Mouse (Mus musculus) kidney, postnatal 36 days (tissue): ENCODE results near the gene Recql5.

Source experiments
- DNase-seq, 2 experiments: peaks; one replicate each; pipeline ENCODE4 v3.0.0; 2021 to 2022; ENCODE audit warnings: mixed read lengths in 2 of 2

Recql5 gene

DNA sequence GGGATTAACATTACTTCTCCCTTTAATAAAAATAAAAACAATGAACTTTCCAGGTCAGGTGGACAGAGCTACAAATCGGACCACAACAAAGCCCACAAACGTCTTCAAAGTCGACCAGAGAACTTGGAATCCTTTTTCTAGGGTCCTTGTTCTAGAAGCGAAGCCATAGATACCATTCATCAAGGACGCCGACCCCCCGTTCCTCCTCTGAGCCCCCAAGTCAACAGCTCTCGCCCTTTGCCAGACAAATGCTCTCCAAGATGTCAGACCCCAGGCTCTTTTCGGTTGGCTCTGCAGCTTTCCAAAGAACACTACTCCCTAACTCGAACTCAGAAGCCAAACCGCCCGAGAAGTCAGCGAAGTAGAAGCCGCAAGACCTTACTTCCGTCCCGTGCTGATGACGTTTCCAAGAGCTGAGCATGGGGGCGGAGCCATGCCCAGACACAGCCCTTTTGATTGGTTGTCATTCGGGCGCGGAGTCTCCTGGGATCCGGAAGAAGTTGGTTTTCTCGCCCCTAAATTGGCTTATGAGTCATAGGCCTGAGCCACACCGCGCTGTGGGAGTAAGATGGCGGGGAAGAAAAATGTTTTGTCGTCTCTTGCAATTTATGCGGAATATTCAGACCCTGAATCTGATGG, at the start of gene Recql5, which contains the start of gene Sap30bp:
Gene Recql5, minus strand, starts transcription at position 370 of the 639 bp plus-strand sequence.
Gene Sap30bp, plus strand, starts transcription at position 175 of the 639 bp plus-strand sequence.
- DNase-seq, result peak; percentile 98 to 99

DNA sequence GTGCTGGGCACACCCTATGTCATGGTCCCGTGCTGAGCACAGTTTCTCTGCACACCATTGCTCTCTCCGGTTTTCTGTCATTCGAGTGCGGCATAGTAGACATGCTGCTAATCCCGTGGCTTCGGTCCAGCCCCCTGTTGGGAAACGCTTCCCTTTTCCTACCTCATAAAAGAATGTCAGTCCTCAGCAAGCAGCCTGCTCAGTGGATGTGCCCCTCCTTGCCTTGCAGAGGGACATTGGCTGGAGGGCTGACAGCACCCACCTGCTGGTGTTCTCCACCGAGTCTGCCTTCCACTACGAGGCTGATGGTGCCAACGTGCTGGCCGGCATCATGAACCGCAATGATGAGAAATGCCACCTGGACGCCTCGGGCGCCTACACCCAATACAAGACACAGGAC, 49.2 kb upstream of the Recql5 start:
- DNase-seq, result no peak

DNA sequence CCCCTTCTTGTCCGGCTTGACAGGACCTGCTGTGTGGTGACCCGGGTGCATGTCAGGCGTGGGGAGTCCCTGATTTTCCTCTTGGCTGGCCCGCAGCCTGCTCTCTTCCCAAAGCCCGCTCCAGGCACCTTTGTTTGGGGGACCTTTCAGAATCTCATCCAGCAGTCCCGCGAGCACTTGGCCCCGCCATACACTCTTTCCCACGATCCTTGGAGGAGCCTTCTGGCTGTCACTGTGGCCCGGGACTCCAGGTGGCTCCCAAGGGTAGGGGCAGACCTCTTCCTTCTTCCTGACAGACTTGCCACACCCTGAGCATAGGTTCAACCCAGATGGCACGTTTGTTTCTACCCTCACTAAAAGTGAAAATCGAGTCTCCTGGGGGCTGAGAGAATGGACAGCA, 42.3 kb upstream of the Recql5 start:
- no peak for DNase-seq

DNA sequence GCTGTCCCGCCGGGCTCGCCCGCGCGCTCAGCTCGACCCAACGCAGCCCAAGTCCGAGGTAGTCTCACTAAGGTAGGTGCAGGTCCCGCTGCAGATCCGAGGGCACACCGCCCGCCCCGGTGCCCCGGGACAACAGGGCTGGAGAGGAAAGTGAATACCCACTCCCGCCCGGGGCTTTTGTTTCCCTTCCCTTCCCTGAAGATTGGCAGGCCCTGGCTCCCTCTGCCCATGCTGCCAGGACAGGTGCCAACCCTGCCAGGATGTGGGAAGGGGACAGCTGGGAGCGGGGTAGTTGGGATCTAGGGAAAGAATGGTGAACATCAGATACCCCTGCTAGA, 41.8 kb upstream of the Recql5 start:
- DNase-seq, result no peak

DNA sequence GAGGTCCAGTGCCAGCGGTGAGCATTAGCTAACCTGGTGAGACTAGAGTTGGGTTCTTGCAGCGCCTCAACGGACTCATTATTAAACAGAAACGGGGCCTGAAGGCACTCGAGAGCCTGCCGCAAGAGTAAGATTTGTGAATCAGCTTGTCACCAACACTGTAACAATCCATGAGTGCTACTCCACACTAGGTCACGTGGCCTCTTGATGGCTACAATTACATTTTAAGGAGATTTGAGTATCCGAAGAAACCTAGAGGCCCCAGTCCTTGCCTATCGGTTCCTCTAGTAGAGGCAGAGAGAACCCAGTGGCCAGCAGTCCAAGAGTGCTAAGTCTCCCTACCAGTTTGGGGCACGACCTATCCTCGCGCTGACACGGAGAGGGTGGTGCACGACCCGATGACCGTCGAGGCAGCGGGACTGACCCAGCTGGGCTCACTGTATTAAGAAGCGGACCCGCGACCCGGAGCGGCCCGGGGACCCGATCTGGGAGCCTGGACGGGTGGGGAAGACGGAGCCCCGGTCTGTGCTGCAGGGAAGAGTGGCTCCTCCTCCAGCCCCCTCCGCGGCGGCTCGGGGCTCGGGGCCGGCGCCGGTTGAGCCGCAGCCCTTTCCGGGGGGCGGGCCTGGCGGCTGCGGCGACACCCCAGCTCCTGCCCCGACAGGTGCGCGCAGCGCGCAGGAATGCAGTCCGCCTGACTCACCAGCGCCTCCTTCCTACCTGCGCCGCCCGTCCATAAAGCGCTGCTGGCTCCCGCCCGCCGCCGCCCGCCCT, 41.2 kb upstream of the Recql5 start, which contains the start of gene Itgb4:
Gene Itgb4, plus strand, starts transcription at position 401 of the 774 bp plus-strand sequence.
- DNase-seq, result peak; percentile 61 to 82

DNA sequence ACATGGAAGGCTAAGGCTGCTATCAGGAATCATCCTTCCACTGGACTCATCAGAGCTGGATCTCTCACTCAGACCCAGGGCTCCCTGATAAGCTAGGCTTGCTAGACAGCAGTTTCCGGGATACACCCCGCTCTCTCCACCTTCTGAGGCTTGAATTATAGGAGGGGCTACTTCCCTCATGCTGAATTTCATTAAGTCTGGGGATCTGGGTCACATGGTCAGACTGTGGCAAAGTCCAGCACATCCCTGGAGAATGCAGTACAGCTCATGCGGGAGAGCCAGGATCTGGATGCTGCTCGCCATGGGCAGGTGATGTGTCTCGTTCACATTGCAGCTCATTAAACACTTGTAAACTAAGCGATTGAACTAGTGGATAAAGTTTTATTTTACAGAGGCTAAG, 37.7 kb upstream of the Recql5 start:
- DNase-seq, result peak; percentile 46 to 54

DNA sequence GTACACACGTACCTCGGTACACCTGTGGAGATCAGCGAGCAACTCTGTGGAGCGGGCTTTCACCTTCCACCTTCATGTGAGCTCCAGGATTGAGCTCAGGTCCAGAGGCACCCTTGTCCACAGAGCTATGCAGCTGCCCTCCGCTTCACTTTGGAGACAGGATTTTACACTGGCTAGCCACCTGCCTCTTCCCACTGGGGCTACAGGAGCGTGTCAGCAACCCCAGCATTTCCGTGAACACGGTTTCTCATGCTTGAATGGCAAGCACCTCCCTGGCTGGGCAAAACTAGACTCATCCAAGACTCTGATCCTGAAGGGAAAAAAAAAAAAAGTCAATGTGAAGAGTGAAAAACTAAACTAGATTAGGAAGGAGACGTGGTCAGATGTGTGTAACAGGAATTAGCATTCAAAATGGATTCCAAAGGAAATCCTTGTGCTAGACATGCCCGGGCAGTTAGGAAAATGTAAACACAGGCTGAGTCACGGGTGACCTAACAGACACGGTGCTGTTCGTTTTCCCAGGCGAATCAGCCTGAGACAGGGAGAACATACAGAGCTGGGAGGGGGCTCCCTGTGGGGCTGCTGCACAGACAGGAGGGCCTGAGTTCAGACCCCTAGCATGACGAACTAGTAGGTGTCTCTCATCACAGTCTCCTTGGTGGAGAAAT, 36.9 kb upstream of the Recql5 start:
- peak; percentile 44 to 46 for DNase-seq

DNA sequence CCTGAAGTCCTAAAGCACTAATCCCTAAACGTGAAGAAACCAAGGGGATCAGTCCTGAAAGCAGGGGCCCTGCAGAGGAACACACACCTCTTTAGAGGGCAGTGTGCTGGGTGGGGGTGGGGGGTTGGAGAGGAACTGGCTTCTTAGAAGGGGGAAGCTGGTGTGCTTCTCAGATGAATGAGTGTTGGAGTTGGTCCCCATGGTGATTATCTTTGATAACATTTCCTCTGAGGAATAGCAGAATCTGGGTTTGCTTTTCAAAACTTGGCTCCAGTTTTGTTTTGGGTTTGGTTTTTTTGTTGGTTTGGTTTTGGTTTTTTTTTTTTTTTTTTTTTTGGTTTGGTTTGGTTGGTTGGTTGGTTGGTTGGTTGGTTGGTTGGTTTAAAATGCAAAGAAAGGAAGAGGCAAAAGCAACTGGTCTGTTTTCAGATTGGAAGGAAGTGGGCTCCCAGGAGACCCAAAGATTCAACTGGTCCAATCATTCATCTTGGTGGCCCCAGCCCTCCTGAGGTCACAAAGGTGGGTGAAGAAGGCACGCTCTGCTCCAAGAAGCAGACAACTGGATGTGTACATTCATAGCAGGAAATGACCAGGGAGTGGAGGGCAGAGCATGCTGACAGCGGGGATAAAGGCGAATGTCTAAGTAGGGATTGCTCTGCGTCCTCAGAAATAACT, 35.6 kb upstream of the Recql5 start:
- no peak for DNase-seq

DNA sequence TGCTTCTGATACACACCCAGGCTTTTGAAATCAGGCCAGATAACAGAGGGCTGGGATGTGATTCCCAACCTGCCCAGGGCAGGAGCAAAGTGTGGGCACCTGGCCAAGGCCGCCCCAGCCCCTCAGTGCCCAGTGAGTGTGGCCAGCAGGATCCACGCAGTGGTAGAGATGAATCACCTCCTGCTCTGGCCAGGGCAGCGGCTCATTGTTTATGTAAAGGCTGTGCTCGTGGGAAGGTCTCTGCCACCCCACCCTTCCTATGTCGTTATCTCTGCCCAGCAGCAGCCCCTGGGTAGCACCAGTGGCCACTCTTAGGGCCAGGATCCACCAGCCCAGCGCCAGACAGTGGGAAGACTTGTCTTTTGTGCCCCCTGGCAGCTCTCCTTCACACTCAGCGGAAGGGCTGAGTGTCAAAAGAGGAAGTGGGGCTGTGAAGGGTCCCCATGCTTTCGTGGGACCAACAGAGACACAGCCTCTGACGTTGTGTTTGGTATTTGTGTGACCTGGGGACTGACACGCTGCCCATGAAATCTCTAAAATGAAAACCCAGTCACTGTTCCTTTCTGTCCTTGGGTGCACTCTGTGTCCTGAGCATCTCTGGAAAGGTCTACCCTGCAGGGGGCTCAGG, 31.8 kb upstream of the Recql5 start:
- DNase-seq, result peak; percentile 41 to 44

DNA sequence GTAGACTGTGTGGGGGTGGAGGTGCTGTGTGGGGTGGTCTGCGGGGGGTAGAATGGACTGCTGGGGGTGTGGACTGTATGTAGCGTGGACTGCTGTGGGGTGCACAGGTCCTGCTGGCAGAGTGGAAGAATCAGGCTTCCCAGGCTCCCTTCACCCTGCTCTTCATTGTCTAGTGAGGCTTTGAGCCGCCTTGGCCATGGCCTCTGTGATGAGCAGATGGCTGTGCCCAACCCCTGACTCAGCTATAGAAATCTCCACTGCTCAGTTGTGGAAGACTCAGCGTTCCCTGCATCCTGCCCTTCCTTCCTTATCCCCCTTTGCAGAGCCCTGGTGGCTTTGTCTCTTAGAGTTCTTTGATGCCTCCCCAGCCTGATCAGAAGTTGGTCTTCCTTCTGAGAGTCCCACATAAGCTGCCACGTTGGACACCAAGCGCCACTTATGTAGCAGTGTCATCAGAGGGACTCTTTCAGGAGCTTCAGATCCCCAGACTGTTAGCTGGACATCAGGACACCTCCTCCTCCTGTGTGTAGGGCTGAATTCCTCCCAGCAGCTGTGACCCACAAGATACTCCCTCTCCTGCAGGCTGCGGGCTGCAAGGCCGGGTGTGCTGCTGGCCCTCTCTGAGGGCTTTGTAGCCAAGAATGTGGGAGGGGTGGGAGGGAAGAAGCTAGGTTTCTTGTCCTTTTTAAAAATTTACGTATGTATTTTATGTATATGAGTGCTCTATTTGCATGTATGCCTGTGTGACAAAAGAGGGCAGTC, 29.6 kb upstream of the Recql5 start:
- DNase-seq, result no peak

DNA sequence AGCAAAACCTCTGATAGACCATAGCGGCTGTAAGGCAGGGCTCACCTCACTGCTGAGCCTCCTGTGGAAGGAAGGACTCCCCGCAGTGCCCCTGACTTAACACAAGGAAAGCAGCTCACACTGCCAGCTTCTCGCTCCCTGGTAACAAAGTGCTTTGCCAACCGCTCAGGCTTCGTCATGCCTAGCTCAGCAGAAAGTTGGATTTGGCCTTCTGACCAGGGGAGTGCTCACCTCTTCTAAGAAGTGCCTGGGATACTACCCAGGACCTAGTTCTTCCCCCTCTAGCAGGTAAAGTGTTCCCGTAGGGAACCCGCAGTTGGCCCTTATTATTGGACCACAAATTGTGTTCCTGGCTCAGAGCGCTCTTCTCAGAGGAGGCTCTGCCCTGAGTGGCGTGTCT, 25.7 kb upstream of the Recql5 start:
- DNase-seq, result peak; percentile 42 to 43

DNA sequence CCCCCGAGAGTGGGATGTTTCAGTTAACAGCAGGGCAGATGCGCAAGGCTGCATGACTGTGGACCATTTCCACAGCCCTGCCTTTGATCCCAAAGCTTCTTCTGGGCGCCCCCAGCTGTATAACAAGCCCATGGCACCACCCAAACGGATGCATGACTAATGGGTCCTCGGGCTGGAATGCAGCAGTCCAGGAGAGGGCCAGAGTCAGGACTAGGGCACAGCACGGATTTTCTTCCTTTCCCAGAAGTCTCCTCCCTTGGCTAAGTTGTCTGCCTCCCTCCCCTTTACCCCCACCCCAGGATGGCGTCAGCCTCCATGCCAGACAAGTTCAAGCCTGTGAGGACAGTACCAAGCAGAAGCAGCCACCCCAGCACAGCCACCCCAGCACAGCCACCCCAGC, 24.7 kb upstream of the Recql5 start:
- no peak for DNase-seq

DNA sequence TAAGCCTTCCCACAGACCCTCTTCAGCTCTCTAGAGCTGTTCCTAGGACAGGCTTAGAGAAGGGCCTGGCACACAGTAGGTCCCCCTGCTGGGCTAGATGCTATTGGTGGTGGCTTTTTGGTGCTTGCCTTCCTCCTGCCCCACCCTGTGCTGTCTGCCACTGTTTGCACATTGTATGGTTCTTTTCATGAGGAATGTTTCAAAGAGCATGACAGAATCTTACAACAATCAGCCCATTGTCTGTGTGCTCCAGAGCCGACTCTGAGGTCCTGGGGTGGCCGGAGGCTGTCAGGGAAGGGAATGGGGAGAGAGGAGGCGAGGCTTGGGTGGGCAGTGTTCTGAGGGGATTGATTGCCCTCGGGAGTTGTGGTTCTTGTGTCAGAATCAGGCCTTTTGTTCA, 23.2 kb upstream of the Recql5 start:
- DNase-seq, result no peak

DNA sequence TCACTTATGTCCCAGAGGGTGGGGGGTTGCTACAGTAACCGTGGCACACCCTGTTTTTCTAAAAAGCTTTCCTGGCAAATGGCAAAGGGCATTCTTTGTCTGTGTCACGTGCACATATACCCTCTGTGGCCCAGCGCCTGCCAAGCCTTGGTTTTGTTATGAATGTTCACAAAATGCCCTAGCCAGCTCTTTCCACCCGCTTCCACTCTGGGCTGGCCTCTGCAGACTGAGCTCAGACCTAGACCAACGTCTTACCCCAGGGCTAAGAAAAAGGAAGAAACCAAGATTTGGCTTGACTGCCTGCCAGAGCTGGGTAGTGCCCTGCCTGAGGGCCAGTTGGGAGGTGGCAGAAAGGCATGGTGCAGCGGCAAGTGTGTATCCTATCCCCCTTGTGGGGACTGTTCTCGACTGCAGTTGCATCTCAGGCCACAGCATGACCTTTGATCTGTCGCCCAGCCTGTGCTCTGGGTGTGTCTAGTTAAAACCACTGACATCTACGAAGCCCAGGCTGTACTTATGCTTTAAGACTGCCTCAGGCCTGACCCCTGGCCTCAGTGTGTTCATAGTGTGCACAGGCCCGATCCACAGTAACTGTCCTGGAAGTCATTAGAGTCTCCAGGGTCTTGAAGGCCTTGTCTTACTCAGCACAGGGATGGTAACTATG, 22.1 kb upstream of the Recql5 start:
- DNase-seq, result peak; percentile 57 to 68

DNA sequence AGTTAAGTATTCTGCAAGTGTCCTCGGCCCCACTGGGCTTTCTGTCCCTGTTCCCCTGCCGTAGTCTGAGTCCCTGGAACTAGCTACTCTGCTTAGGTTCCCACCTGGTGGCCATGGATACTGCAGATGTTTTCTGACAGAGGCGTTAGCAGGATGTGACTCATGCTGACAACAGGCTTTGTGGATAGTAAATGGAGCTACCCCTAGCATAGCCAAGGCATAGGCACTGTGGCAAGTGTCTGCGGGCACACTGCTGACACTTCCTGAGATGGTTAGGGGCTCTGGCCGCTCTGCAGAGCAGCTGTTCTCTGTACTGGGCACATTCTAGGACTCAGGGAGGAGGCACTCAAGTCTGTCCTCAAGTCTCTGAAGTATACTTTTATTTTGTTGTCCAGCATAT, 21.4 kb upstream of the Recql5 start:
- DNase-seq, result no peak

DNA sequence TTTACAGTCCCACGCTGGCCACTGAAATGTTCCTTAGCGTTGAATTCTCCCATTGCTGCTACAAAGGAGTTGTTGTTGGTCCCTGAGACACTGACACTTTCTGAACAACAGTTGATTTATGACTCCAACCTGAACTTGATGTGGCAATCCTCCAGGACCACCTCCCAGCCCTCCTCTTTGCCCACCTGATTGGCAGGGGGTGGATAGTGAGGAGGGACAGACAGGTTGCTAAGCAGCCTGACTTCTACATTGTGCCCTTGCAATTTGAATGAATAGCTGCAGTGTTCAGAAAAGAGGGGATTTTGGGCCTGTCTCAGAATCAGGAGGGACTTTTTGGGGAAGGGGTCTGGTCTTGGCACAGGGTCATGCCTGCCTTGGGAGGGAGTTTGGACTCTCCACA, 17.4 kb upstream of the Recql5 start:
- no peak for DNase-seq

DNA sequence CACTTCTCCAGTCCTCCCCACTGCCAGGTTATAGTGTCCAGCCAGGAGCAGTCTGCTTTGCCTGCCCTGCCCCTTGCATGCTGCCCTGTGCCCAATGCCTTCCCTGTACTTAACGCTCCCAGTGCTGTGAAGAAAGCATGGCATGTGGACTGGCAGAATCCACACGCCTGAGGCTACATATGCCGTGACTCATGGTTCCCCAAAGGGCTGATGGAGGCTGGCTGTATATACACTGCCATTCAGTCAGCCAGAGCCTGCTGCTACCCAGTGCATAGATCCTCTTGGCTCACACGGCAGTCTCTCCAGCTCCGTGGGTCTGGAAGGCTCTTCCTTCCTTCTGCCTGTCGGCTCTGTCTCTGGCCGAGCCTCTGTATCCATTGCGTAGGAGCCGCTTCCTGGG, 15.0 kb upstream of the Recql5 start:
- DNase-seq, result no peak

DNA sequence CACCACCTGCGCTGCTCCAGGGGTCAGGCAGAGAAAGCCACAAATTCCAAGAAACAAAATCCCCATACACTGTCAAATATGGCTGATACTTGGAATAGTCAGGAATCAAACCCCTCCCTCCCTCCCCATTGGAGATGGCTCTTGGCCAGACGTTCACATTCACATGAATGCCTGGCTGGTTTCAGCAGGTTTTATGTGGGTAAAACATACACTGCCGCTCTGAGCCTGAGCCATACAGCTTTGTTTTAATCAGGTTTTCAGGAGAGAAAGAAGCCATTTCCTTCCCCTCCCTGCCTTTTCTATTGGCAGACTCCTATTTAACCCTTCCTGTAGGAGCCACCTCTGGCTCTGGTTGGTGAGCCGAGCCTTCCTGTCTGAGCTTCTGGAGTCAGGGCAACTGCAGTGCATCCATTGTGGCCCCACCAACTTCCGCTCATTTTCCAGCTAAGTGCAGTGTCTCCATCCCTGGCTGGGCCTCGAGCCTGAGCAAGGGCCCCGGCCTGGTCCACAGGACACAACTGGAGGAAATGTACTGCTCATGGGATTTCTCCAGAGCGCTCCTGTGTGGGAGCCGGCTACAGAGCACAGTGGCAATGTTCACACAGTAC, 13.0 kb upstream of the Recql5 start:
- DNase-seq, result peak; percentile 39 to 46

DNA sequence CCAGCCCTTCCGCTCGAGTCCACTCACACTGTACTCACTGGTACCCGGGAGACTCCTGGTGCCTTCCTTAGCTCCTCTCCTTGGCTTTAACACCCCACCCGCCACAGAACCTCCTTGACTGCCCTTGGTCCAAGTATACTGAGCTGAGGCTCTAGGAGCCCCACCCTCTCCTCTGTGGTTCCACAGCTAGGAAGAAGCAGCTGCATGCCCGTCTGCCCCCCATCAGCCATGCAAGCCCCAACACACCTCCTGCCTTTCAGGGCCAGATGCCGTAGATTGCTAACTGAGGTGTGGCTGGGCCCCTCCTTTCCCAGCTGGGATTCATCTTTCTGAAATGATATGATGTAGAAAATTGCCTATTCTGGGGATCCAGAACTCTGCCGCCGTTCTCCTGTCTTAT, 12.0 kb upstream of the Recql5 start:
- no peak for DNase-seq

DNA sequence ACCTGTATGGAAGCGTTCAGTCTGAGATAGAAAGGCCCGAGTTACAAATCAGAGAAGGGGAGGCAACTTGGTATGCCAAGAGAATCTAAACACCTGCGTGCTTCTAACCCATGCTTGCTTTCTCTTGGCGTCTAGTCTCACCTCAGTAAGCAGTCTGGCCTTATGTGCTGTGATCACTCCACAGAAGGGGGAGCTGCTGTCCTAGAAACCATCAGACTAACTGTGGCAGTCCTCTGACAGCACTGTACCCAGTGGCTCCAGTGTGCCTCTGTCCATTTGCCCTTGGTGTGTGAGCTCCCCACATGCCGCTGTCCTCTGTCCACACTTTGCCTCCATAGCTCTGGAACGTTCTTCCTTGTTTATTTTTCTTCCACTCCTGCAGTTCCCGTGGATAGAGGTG, 8.7 kb upstream of the Recql5 start:
- DNase-seq, result no peak

DNA sequence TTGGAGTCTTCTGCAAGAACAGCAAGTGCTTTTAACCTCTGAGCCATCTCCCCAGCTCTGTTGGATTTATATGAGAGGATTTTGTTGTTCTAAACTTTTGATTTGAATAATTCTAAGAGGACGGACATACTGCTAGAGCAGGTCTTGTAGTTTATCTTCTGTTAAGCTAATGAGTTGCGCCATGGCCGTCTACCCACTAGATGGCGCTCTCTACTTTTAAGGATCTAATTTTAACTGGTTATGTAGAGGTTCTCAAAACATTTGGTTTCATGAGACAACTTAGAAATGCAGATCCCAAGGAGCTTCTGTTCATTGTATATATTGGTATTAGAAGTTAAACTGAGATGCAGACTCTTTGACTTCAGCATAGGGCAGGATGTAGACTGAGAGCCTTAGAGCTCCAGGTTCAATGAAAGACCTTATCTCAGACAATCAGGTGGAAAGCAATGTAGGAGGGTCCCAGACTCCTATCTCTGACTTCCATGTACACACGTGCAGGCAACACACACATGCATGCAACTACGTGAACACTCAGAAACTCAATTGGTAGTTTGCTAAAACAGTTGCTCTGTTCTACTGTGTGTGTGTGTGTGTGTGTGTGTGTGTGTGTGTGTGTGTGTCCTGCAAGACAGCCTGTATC, 6.5 kb upstream of the Recql5 start:
- DNase-seq, result peak; percentile 72 to 84
